Mouse (Mus musculus) liver, postnatal 0 days (tissue): Measurements from ENCODE around the gene Mymx. TPM values are rescaled to one million over a fixed set of nuclear protein-coding genes. Genes with fewer than 3 reads are reported as not detected.
A peak's percentile ranks its signal among the peaks of the same experiment; 100 is the strongest.

Source experiments
- ATAC-seq: fragments of 200-750 bp; cut with Nextera tagmentation; 2 replicates; pipeline ENCODE4 v1.8.0; 2017; ENCODE audit warnings: mild to moderate bottlenecking, moderate library complexity
- DNase-seq: peaks from one replicate; pipeline ENCODE4 v3.0.0-alpha.2; 2016
- H3K27ac ChIP-seq: fragments of 300-500 bp; sonication (generic); 2 replicates; pipeline ENCODE4 v1.5.1; 2014; ENCODE audit warnings: antibody characterized with exemption, moderate library complexity, mild to moderate bottlenecking, low read depth
- H3K27me3 ChIP-seq: fragments of 300-500 bp; sonication (generic); 2 replicates; pipeline ENCODE4 v1.6.1; 2014; ENCODE audit warnings: low read length, control low read depth, mixed read lengths; ENCODE audit not compliant: insufficient read depth
- H3K36me3 ChIP-seq: fragments of 300-500 bp; sonication (generic); replicated peaks from 2 replicates; pipeline ENCODE4 v1.6.1; 2014; ENCODE audit warnings: mild to moderate bottlenecking, control low read depth, low read length, moderate library complexity, mixed read lengths; ENCODE audit not compliant: insufficient read depth
- H3K4me1 ChIP-seq: fragments of 300-500 bp; sonication (generic); 2 replicates; pipeline ENCODE4 v1.6.1; 2014; ENCODE audit warnings: antibody characterized with exemption, mild to moderate bottlenecking, control low read depth; ENCODE audit not compliant: insufficient read depth
- H3K4me2 ChIP-seq: fragments of 300-500 bp; sonication (generic); 2 replicates; pipeline ENCODE4 v1.6.1; 2014; ENCODE audit warnings: low read depth, mild to moderate bottlenecking, low read length, moderate library complexity, mixed read lengths
- H3K4me3 ChIP-seq: fragments of 300-500 bp; sonication (generic); 2 replicates; pipeline ENCODE4 v1.5.1; 2014; ENCODE audit warnings: low read depth, low read length
- H3K9ac ChIP-seq: fragments of 300-500 bp; sonication (generic); replicated peaks from 2 replicates; pipeline ENCODE4 v1.6.1; 2014; ENCODE audit warnings: mild to moderate bottlenecking, moderate library complexity
- H3K9me3 ChIP-seq: fragments of 300-500 bp; sonication (generic); 2 replicates; pipeline ENCODE4 v1.6.1; 2016; ENCODE audit warnings: mild to moderate bottlenecking, control low read depth, low read length, mixed read lengths
- CTCF ChIP-seq: sonication (generic); IDR thresholded peaks from 2 replicates; pipeline ENCODE4 v1.5.1; 2016; ENCODE audit warnings: antibody characterized with exemption, low read depth
- EP300 ChIP-seq: IDR thresholded peaks from 2 replicates; pipeline ENCODE4 v1.6.1; 2016; ENCODE audit warnings: antibody characterized with exemption, low read depth, mild to moderate bottlenecking
- WGBS: fragments of 180-500 bp; shearing (Covaris S2); extraction: QIAGEN DNeasy Blood & Tissue Kit; methylation state at CpG from one replicate; pipeline ENCODE4 v1.1.7; 2014; ENCODE audit not compliant: insufficient replicate concordance; 5-methylcytosine and 5-hydroxymethylcytosine counted together
- polyA plus RNA-seq: library from polyadenylated mRNA; unstranded; fragments of >200 nt; fragmentation: Nextera tagmentation; extraction: Ambion mirVana; gene quantifications from 2 replicates; pipeline ENCODE4 v1.2.1, GENCODE M21; 2015

The Mymx gene
- polyA plus RNA-seq, 1 experiment from 2014 or later = not detected

DNA sequence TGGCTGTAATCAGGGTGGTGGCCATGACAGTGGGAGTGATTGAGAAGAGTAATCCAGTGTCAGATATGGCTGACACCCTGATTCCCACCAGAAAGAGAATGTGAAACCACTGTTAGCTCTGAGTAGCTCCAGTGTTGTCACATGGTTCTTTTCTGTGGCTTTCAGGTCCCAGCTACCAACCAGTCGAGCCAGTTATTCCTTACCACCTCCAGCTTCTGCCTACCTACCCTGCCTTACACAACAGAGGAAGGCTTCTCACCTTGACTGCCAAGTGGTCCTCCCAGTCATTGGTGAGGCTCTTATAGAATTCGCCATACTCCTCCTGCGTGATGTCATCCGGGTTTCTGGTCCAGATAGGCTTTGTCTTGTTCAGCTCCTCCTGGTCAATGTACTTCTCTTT lies 31.9 kb downstream of the Mymx start:
- no peak overlapping the region for H3K27ac ChIP-seq
- 80% methylated on average over 4 of the region's 4 CpGs for WGBS
- no peaks in the 10 kb centered on the region for H3K27me3 ChIP-seq
- DNase-seq = no peak
- peaks cover 64% of the 10 kb centered on the region for H3K36me3 ChIP-seq
- TF ChIP-seq EP300 = no peak
- no peak for TF ChIP-seq CTCF
- no peak overlapping the region for H3K9ac ChIP-seq
- no peak overlapping the region for H3K4me2 ChIP-seq
- no peaks in the 10 kb centered on the region for H3K9me3 ChIP-seq
- ATAC-seq = no peak
- H3K4me3 ChIP-seq = no peak overlapping the region
- H3K4me1 ChIP-seq = peaks cover 23% of the 10 kb centered on the region

DNA sequence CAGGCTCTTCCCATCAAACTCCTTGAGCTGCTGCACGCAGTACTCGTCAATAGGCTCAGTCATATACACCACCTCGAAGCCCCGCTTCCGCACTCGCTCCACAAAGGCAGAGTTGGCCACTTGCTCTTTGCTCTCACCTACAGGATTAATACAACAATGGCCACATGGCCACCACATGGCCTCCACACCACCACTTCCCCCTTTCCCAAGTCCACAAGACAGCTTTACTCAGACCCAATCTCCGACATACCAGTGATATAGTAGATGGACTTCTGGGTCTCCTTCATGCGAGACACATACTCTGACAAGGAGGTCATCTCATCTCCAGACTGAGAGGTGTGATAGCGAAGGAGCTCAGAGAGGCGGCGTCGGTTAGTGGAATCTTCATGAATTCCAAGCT lies 32.9 kb downstream of the Mymx start:
- no peaks in the 10 kb centered on the region for H3K9me3 ChIP-seq
- peaks cover 26% of the 10 kb centered on the region for H3K4me1 ChIP-seq

DNA sequence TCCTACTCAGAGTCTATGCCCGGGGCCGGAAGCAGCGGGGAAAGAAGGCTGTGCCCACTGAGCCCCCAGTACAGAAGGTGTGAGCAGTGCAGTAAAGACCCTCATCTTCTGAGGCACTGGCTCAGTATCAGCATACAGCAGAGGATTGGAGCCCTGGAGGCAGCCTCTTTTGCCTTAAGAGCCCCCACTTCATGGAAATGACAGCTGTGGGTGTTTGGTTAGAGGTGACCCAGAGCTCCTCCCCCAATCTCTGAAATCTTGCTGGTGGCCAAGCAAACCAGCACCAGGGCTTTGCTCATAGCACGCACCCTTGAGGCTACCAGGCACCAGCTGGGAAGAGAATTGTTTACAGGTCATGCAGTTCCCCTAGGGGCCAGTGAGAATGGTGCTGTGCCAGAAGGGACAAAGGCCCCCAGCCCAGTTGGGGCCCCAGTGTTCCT lies 34.7 kb downstream of the Mymx start:
- peak overlapping the region; percentile 60 for H3K27ac ChIP-seq
- H3K4me2 ChIP-seq = no peak overlapping the region
- 0 out of 2 replicates have a peak, but pooled peaks have one; percentile 7 for ATAC-seq
- no peaks in the 10 kb centered on the region for H3K9me3 ChIP-seq
- H3K4me1 ChIP-seq = peaks cover 27% of the 10 kb centered on the region
- peak; percentile 34 for DNase-seq
- TF ChIP-seq CTCF = no peak
- no peak for TF ChIP-seq EP300
- WGBS = 64% methylated on average over 4 of the region's 4 CpGs
- H3K36me3 ChIP-seq = peaks cover 64% of the 10 kb centered on the region
- H3K9ac ChIP-seq = no peak overlapping the region
- H3K27me3 ChIP-seq = no peaks in the 10 kb centered on the region
- no peak overlapping the region for H3K4me3 ChIP-seq

More for the DNA sequence above, 32.9 kb downstream of the Mymx start:
- Histone ChIP-seq H3K36me3 (peaks cover 64% of the 10 kb centered on the region), H3K9ac (no peak overlapping the region), H3K4me3 (no peak overlapping the region), H3K27ac (no peak overlapping the region), H3K27me3 (no peaks in the 10 kb centered on the region), H3K4me2 (no peak overlapping the region)
- DNase-seq (no peak), ATAC-seq (no peak)
- TF ChIP-seq EP300 (no peak), CTCF (no peak)
- 83% methylated on average over 12 of the region's 12 CpGs for WGBS

DNA sequence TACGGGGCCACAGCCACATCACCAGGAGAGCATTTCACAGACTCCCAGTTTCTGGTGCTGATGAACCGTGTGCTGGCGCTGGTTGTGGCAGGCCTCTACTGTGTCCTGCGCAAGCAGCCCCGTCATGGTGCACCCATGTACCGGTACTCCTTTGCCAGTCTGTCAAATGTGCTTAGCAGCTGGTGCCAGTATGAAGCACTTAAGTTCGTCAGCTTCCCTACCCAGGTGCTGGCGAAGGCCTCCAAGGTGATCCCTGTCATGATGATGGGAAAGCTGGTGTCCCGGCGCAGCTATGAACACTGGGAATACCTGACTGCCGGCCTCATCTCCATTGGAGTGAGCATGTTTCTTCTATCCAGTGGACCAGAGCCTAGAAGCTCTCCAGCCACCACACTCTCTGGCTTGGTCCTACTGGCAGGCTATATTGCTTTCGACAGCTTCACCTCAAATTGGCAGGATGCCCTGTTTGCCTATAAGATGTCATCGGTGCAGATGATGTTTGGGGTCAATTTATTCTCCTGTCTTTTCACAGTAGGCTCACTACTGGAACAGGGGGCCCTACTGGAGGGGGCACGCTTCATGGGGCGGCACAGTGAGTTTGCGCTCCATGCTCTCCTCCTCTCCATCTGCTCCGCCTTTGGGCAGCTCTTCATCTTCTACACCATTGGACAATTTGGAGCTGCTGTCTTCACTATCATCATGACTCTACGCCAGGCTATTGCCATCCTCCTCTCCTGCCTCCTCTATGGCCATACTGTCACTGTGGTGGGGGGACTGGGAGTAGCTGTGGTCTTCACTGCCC lies 35.3 kb downstream of the Mymx start:
- DNase-seq = peak; percentile 31
- no peak for ATAC-seq

DNA sequence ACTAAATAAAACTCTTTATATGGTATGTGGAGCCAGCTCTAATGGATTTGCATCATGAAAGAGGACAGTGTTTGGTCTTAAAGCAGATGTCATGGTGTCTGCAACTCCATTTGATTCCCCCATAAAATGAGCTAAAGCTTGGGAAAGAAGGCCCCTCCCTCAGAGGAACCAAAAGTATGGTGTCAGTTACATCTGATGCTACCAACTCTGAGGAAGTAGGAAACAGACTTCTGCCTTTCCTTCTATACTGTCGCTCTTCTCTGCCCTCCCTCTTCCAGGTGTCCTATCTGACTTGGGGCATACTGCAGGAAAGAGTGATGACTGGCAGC lies 35.9 kb downstream of the Mymx start:
- TF ChIP-seq CTCF = no peak
- no peak for TF ChIP-seq EP300
- Histone ChIP-seq H3K4me2 (no peak overlapping the region), H3K36me3 (peaks cover 56% of the 10 kb centered on the region), H3K4me3 (no peak overlapping the region), H3K27me3 (no peaks in the 10 kb centered on the region), H3K9me3 (no peaks in the 10 kb centered on the region), H3K27ac (no peak overlapping the region), H3K4me1 (peaks cover 20% of the 10 kb centered on the region), H3K9ac (no peak overlapping the region)
- no peak for DNase-seq
- 62% methylated on average over 1 of the region's 1 CpGs for WGBS
- no peak for ATAC-seq

More for the DNA sequence above, 35.3 kb downstream of the Mymx start:
- Histone ChIP-seq H3K9me3 (no peaks in the 10 kb centered on the region), H3K27ac (peak overlapping the region; percentile 60), H3K9ac (no peak overlapping the region), H3K4me2 (no peak overlapping the region), H3K36me3 (peaks cover 62% of the 10 kb centered on the region), H3K4me1 (peaks cover 23% of the 10 kb centered on the region), H3K27me3 (no peaks in the 10 kb centered on the region), H3K4me3 (no peak overlapping the region)
- 65% methylated on average over 18 of the region's 18 CpGs for WGBS
- TF ChIP-seq EP300 = no peak
- TF ChIP-seq CTCF = no peak

DNA sequence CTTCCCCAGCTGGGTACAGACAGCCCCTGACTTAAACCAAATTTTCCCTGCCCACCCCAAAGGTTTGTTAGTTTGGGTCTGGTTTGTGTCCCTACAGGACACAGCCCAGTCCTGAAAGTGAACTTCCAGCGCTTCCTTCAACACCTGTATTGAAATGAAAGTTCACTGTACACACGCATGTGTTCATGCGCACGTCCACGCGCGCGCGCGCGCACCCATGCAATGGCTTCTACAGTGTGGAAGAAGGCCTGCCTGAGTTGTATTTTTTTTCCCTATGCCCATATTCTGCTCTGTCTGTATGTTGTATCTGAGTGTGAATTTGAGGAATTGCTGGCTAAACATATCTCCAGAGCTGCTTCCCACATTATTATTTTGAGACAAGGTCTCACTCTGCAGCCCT lies 36.8 kb downstream of the Mymx start:
- H3K9ac ChIP-seq = peak overlapping the region; percentile 93
- H3K27ac ChIP-seq = no peak overlapping the region
- no peak for ATAC-seq

More for the DNA sequence above, 36.8 kb downstream of the Mymx start:
- Histone ChIP-seq H3K4me2 (peak overlapping the region; percentile 97), H3K36me3 (peaks cover 51% of the 10 kb centered on the region), H3K27me3 (no peaks in the 10 kb centered on the region), H3K4me3 (peak overlapping the region; percentile 91), H3K4me1 (peaks cover 19% of the 10 kb centered on the region), H3K9me3 (no peaks in the 10 kb centered on the region)
- WGBS = 91% methylated on average over 11 of the region's 11 CpGs
- TF ChIP-seq EP300 = no peak
- no peak for TF ChIP-seq CTCF
- no peak for DNase-seq
